Mouse (Mus musculus): ENCODE measurements around the gene Pde8b. TPM values are rescaled to one million over a fixed set of nuclear protein-coding genes. Genes with fewer than 3 reads are reported as not detected.

The Pde8b gene
- polyA plus RNA-seq, 1 experiment from 2014 or later: 0.63 TPM

DNA sequence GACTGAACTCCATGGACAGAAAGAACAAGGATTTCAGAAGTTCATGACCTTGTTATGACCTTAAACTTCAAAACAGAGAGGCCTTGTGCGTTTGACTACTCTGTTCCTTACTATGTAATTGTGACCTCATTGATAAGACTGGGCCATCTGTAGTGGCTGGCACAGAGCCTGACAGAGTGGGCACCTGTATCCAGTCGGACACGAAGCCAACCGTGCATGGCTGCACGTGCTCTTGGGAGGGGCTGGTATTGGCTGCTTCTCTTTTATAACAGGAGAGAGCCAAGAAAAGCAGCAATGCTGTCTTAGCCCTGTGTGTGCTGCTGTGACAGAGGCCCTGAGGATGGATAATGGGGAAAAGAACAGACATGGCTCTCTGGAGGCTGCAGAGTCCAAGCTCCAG is 73.7 kb downstream of the Pde8b start:
- DNase-seq: no peak
- H3K4me1 ChIP-seq (ENCODE audit: insufficient read depth): no peaks in the 10 kb centered on the region
- no peak for ATAC-seq
- no peak overlapping the region for H3K4me2 ChIP-seq (ENCODE audit: low read depth, low read length)
- H3K27ac ChIP-seq (ENCODE audit: low read depth): no peak overlapping the region
- no peak overlapping the region for H3K9ac ChIP-seq (replicated peaks)
- no peaks in the 10 kb centered on the region for H3K27me3 ChIP-seq (ENCODE audit: insufficient read depth, low read length)
- WGBS (ENCODE audit: insufficient replicate concordance): 60% methylated on average over 5 of the region's 5 CpGs
- H3K4me3 ChIP-seq (ENCODE audit: low read depth, low read length): no peak overlapping the region
- no peaks in the 10 kb centered on the region for H3K9me3 ChIP-seq (ENCODE audit: low read length)
- TF ChIP-seq CTCF (IDR thresholded peaks at IDR 0.05; ENCODE audit: low read depth) (no peak), EP300 (IDR thresholded peaks at IDR 0.05; ENCODE audit: low read depth) (no peak)
- H3K36me3 ChIP-seq (replicated peaks; ENCODE audit: insufficient read depth, low read length): no peaks in the 10 kb centered on the region

DNA sequence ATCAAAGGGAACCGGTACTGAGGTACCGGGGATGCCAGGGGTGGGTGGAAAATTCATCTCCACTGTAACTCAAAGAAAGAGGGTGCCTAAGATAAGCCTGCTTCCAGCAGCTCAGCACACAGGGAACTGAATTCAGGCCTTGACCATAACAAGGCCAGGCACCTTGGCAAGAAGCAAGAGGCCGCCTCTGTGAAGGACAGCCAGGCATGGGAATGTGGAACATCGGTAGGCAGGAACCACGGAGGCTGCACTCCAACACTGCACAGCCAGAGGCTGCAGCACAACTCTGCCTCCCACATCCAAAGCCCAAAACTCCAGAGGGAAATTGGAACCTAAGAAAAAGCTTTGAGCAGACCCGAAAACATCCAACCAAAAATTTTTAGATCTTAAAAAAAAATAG is 75.9 kb downstream of the Pde8b start:
- no peak for ATAC-seq
- DNase-seq: no peak

DNA sequence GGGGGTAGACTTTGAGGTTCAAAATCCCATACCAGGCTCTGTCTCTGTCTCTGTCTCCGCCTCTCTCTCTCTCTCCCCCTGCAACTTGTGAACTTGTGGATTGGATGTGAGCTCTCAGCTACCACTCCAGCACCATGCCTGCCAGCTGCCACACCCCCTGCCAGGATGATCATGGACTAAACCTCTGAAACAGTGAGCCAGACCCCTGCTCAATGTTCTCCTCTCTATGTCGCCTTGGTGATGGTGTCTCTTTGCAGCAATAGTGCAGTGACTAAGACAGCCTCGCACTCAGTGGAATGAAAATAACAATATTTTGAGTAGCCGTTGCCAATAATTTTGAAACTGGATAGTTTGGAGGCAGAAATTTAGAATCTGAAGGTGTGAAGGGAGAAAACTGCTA is 77.8 kb downstream of the Pde8b start:
- no peak for TF ChIP-seq CTCF (IDR thresholded peaks at IDR 0.05; ENCODE audit: low read depth)
- TF ChIP-seq EP300 (IDR thresholded peaks at IDR 0.05; ENCODE audit: low read depth): no peak
- DNase-seq: no peak
- no peak for ATAC-seq
- H3K9ac ChIP-seq (replicated peaks): no peak overlapping the region
- H3K4me3 ChIP-seq (ENCODE audit: low read depth, low read length): no peak overlapping the region
- H3K27ac ChIP-seq (ENCODE audit: low read depth): no peak overlapping the region
- 86% methylated on average over 4 of the region's 4 CpGs for WGBS (ENCODE audit: insufficient replicate concordance)
- no peaks in the 10 kb centered on the region for H3K4me1 ChIP-seq (ENCODE audit: insufficient read depth)
- no peaks in the 10 kb centered on the region for H3K9me3 ChIP-seq (ENCODE audit: low read length)
- no peak overlapping the region for H3K4me2 ChIP-seq (ENCODE audit: low read depth, low read length)
- no peaks in the 10 kb centered on the region for H3K36me3 ChIP-seq (replicated peaks; ENCODE audit: insufficient read depth, low read length)
- no peaks in the 10 kb centered on the region for H3K27me3 ChIP-seq (ENCODE audit: insufficient read depth, low read length)

More for the DNA sequence above, 75.9 kb downstream of the Pde8b start:
- H3K36me3 ChIP-seq (replicated peaks; ENCODE audit: insufficient read depth, low read length): no peaks in the 10 kb centered on the region
- H3K4me3 ChIP-seq (ENCODE audit: low read depth, low read length): no peak overlapping the region
- H3K27me3 ChIP-seq (ENCODE audit: insufficient read depth, low read length): no peaks in the 10 kb centered on the region
- TF ChIP-seq CTCF (IDR thresholded peaks at IDR 0.05; ENCODE audit: low read depth) (no peak), EP300 (IDR thresholded peaks at IDR 0.05; ENCODE audit: low read depth) (no peak)
- no peak overlapping the region for H3K27ac ChIP-seq (ENCODE audit: low read depth)
- H3K4me2 ChIP-seq (ENCODE audit: low read depth, low read length): no peak overlapping the region
- 68% methylated on average over 6 of the region's 6 CpGs for WGBS (ENCODE audit: insufficient replicate concordance)
- no peaks in the 10 kb centered on the region for H3K4me1 ChIP-seq (ENCODE audit: insufficient read depth)
- no peak overlapping the region for H3K9ac ChIP-seq (replicated peaks)
- H3K9me3 ChIP-seq (ENCODE audit: low read length): no peaks in the 10 kb centered on the region

DNA sequence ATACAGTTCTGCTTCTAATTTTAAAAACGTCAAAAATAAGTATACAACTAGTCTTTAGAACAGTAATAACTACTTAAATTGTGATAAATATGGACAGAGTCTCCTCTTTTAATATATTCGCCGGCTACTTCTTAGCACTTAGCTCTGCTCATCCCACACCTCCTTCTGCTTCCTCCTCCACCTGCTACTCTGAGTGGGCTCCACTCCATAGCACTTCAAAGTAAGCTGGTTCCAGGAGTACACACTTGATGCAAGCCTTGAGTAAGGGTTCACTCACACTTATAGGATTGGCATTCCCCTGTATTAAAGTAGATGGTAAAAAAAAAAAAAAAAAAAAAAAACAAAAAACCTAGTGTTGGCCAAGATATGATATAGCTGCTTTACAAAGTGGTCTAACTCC is 89.9 kb downstream of the Pde8b start:
- ATAC-seq: no peak
- Histone ChIP-seq H3K9me3 (ENCODE audit: low read length) (no peaks in the 10 kb centered on the region), H3K36me3 (replicated peaks; ENCODE audit: insufficient read depth, low read length) (no peaks in the 10 kb centered on the region), H3K9ac (replicated peaks) (no peak overlapping the region), H3K27me3 (ENCODE audit: insufficient read depth, low read length) (no peaks in the 10 kb centered on the region), H3K4me3 (ENCODE audit: low read depth, low read length) (no peak overlapping the region), H3K4me2 (ENCODE audit: low read depth, low read length) (no peak overlapping the region), H3K4me1 (ENCODE audit: insufficient read depth) (no peaks in the 10 kb centered on the region), H3K27ac (ENCODE audit: low read depth) (no peak overlapping the region)
- no peak for DNase-seq
- TF ChIP-seq EP300 (IDR thresholded peaks at IDR 0.05; ENCODE audit: low read depth): no peak
- TF ChIP-seq CTCF (IDR thresholded peaks at IDR 0.05; ENCODE audit: low read depth): no peak
- WGBS (ENCODE audit: insufficient replicate concordance): 74% methylated on average over 3 of the region's 3 CpGs

DNA sequence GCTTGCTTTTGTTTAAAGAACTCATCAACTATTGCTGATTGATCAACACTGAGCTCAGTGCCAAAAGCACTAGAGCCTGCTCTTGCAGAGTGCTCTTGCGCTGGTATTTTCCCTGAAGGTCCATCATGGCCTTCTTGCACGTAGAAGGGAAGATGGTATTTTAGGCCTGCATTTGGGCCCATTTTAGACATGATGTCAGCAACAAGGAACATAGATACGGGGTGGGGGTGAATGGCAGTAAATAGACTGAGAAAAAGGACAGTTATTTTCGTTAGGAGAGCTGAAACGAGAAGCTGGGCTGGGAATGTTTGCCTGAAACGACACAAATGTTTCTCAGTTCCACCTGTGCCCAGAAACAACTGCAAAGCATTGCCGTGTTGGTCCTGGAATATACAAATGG is 91.2 kb downstream of the Pde8b start:
- Histone ChIP-seq H3K9me3 (ENCODE audit: low read length) (no peaks in the 10 kb centered on the region), H3K4me1 (ENCODE audit: insufficient read depth) (no peaks in the 10 kb centered on the region), H3K27ac (ENCODE audit: low read depth) (no peak overlapping the region), H3K4me3 (ENCODE audit: low read depth, low read length) (no peak overlapping the region), H3K4me2 (ENCODE audit: low read depth, low read length) (no peak overlapping the region), H3K27me3 (ENCODE audit: insufficient read depth, low read length) (no peaks in the 10 kb centered on the region), H3K9ac (replicated peaks) (no peak overlapping the region), H3K36me3 (replicated peaks; ENCODE audit: insufficient read depth, low read length) (no peaks in the 10 kb centered on the region)
- WGBS (ENCODE audit: insufficient replicate concordance): 68% methylated on average over 7 of the region's 7 CpGs
- ATAC-seq (no peak), DNase-seq (no peak)
- TF ChIP-seq EP300 (IDR thresholded peaks at IDR 0.05; ENCODE audit: low read depth) (no peak), CTCF (IDR thresholded peaks at IDR 0.05; ENCODE audit: low read depth) (no peak)

DNA sequence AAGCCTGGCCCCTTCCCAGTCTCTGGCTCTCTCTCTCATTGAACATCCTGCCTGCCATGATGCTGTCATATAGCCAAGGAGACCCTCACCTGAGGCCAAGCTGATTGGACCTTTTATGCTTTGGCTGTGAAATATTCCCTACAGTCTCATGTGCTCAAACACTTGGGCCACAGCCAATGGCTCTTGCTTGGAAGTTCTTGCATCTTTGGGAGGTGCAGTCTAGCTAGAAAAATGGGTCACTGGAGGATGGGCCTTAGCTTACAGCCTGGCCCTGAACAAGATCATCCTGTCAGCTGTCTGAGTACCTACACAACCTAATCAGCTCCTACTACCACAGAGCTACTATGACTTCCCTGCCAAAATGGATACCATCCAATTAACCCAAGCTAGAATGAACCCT is 105.4 kb downstream of the Pde8b start:
- no peak for ATAC-seq
- TF ChIP-seq CTCF (IDR thresholded peaks at IDR 0.05; ENCODE audit: low read depth): no peak
- Histone ChIP-seq H3K4me1 (ENCODE audit: insufficient read depth) (no peaks in the 10 kb centered on the region), H3K27ac (ENCODE audit: low read depth) (no peak overlapping the region), H3K4me3 (ENCODE audit: low read depth, low read length) (no peak overlapping the region), H3K36me3 (replicated peaks; ENCODE audit: insufficient read depth, low read length) (no peaks in the 10 kb centered on the region), H3K27me3 (ENCODE audit: insufficient read depth, low read length) (no peaks in the 10 kb centered on the region), H3K9me3 (ENCODE audit: low read length) (peaks cover 7% of the 10 kb centered on the region; the same call in 1 of the 2 replicates), H3K4me2 (ENCODE audit: low read depth, low read length) (no peak overlapping the region), H3K9ac (replicated peaks) (no peak overlapping the region)
- DNase-seq: no peak

DNA sequence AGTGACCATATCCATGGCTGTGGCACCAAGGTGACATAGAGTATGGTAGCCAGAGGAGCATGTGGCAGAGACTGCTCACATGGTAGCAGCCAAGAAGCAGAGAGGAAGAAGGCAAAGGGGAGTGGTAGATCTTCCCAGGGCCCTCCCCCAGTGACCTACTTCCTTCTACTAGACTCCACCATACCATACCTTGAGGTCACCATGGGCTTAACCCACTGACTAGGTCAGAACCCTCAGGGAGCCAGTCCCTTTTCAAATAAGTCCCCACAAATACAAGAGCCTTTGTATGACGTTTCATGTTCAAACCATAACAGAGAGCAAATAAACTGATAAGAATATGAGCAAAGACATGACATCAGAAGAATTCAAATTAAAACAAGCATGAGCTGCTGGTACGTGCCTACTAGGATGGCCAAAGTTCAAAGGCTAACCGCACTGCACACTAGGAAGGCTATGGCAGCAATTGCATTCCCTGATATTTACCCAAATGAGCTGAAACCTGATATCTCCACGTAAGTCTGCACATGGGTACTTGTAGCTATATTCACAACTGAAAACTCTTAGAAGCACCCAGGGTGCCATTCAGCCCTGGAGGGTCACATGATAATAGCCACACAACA is 109.6 kb downstream of the Pde8b start:
- Histone ChIP-seq H3K9ac (replicated peaks) (no peak overlapping the region), H3K9me3 (ENCODE audit: low read length) (peaks cover 7% of the 10 kb centered on the region; the same call in 1 of the 2 replicates), H3K27ac (ENCODE audit: low read depth) (no peak overlapping the region), H3K36me3 (replicated peaks; ENCODE audit: insufficient read depth, low read length) (no peaks in the 10 kb centered on the region), H3K27me3 (ENCODE audit: insufficient read depth, low read length) (no peaks in the 10 kb centered on the region), H3K4me1 (ENCODE audit: insufficient read depth) (no peaks in the 10 kb centered on the region), H3K4me2 (ENCODE audit: low read depth, low read length) (no peak overlapping the region), H3K4me3 (ENCODE audit: low read depth, low read length) (no peak overlapping the region)
- ATAC-seq (no peak), DNase-seq (no peak)
- no peak for TF ChIP-seq CTCF (IDR thresholded peaks at IDR 0.05; ENCODE audit: low read depth)
- TF ChIP-seq EP300 (IDR thresholded peaks at IDR 0.05; ENCODE audit: low read depth): no peak
- 46% methylated on average over 4 of the region's 4 CpGs for WGBS (ENCODE audit: insufficient replicate concordance)
